Mouse (Mus musculus): Measurements from ENCODE around the gene Lnpk. TPM values are rescaled to one million over a fixed set of nuclear protein-coding genes. Genes with fewer than 3 reads are reported as not detected.

The Lnpk gene
- total RNA-seq, 2 experiments from 2014 or later = 17.9 to 20.9 TPM

GRCm38 (mm10) chr2:74497851-74498250 lies 81.4 kb downstream of the Lnpk start:
- DNase-seq (ENCODE audit: low spot score) = no peak
- intact Hi-C loops (cut with DNase I) = no loop called here

GRCm38 (mm10) chr2:74491426-74491825 lies 87.8 kb downstream of the Lnpk start:
- intact Hi-C loops (cut with DNase I) = no loop called here
- no peak for DNase-seq (ENCODE audit: low spot score)

GRCm38 (mm10) chr2:74490186-74490585 lies 89.0 kb downstream of the Lnpk start:
- no peak for DNase-seq (ENCODE audit: low spot score)
- intact Hi-C loops (cut with DNase I) = no loop called here

- intact Hi-C loops (cut with DNase I) = no loop called here
- no peak for DNase-seq (ENCODE audit: low spot score)
Measured at GRCm38 (mm10) chr2:74488443-74488842, 90.8 kb downstream of the Lnpk start.

GRCm38 (mm10) chr2:74482651-74483050 lies 96.6 kb downstream of the Lnpk start:
- intact Hi-C loops (cut with DNase I) = no loop called here
- no peak for DNase-seq (ENCODE audit: low spot score)

- intact Hi-C loops (cut with DNase I) = no loop called here
- DNase-seq (ENCODE audit: low spot score) = no peak
Measured at GRCm38 (mm10) chr2:74482086-74482485, 97.1 kb downstream of the Lnpk start.

Other genes starting within 250 kb of the Lnpk start
- gene Evx2, start 80.1 kb upstream of the Lnpk start, total RNA-seq (2021) = not detected
- not detected for gene Hoxd13, start 88.9 kb upstream of the Lnpk start, total RNA-seq (2021)
- gene Hoxd12, start 95.6 kb upstream of the Lnpk start, total RNA-seq (2021) = not detected
- not detected for gene Hoxd11, start 100.1 kb upstream of the Lnpk start, total RNA-seq (2021)
- gene Hoxd10, start 112.5 kb upstream of the Lnpk start, total RNA-seq (2021) = not detected
- under 1 TPM; 0.39 to 0.52 TPM for gene Hoxd9, start 118.3 kb upstream of the Lnpk start, total RNA-seq (2021)
- gene Hoxd8, start 125.2 kb upstream of the Lnpk start, total RNA-seq (2021) = 1 to 10 TPM; 1.0 to 1.2 TPM
- gene Hoxd3, start 132.5 kb upstream of the Lnpk start, total RNA-seq (2021) = not detected
- gene Hoxd4, start 132.5 kb upstream of the Lnpk start, total RNA-seq (2021) = under 1 TPM; 0.42 to 0.56 TPM
- not detected for gene Gm28230, start 147.3 kb upstream of the Lnpk start, total RNA-seq (2021)
- gene Hoxd1, start 183.5 kb upstream of the Lnpk start, total RNA-seq (2021) = not detected
- 100 to 1,000 TPM; 120 to 122 TPM for gene Mtx2, start 246.4 kb upstream of the Lnpk start, total RNA-seq (2021)